Mouse (Mus musculus) lung, adult 2 months (tissue): ENCODE data around the gene Reps2.

ENCODE experiments used
- CTCF ChIP-seq: fragments of 200-500 bp; IDR thresholded peaks from 2 replicates; pipeline ENCODE4 v1.5.1; 2011; ENCODE audit warnings: mild to moderate bottlenecking, low read length, control low read depth; ENCODE audit not compliant: insufficient read depth
- POLR2A ChIP-seq: fragments of 200-500 bp; IDR thresholded peaks from 2 replicates; pipeline ENCODE4 v1.6.1; 2011; ENCODE audit warnings: low read depth, mild to moderate bottlenecking, control low read depth, low read length, borderline replicate concordance; ENCODE audit errors: extremely low read depth

DNA sequence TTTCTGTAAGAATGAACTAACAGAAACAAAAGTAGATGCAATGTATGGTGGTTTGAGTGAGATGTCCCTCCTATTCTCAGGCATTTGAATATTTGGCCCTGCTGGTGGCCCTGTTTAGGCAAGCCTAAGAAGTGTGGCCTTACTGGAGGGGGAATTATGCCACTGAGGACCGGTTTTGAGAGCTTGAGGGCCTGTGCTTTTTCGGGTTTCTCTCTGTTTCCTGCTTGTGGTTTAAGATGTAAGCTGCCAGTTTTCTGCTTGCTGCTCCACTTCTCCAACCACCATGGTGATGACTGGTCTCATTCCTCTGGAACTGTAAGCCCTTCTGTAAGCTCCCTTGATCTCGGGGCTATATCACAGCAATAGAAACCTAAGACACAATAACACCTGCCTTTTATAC lies 142.5 kb downstream of the Reps2 start:
- TF ChIP-seq CTCF (no peak), POLR2A (no peak)
